Mouse (Mus musculus) liver, embryonic 14.5 days (tissue): ENCODE results near the gene Ptbp2.

Source experiments
- CTCF ChIP-seq: IDR thresholded peaks from 2 replicates; pipeline ENCODE4 v1.5.1; 2016; ENCODE audit warnings: antibody characterized with exemption, low read depth, control low read depth
- EP300 ChIP-seq: IDR thresholded peaks from 2 replicates; pipeline ENCODE4 v1.6.1; 2016; ENCODE audit warnings: antibody characterized with exemption, low read depth

DNA sequence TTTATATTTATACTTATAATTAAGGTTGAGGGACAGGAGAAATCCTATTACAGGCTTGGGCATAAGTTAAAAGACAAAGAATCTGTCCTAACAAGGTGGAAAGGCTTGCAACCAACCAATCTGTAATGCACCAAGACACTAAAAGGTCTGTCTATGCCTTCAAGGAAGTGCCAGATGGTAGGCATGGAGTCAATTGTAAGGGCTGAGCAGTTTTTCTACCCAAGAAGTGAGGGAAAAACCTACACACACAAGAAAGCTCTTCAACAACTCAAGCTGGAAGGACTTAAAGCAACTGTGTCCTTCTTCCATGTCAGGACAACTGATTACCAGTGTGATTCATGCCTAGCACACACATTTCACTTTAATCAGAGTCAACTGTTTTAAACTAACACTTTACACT, 3.4 kb downstream of the Ptbp2 start:
- TF ChIP-seq CTCF (no peak), EP300 (no peak)
